Mouse (Mus musculus): ENCODE results near the gene Chchd6. TPM values are rescaled to one million over a fixed set of nuclear protein-coding genes. Genes with fewer than 3 reads are reported as not detected.

The Chchd6 gene
- polyA plus RNA-seq, 1 experiment from 2014 or later, result 91.4 TPM

DNA sequence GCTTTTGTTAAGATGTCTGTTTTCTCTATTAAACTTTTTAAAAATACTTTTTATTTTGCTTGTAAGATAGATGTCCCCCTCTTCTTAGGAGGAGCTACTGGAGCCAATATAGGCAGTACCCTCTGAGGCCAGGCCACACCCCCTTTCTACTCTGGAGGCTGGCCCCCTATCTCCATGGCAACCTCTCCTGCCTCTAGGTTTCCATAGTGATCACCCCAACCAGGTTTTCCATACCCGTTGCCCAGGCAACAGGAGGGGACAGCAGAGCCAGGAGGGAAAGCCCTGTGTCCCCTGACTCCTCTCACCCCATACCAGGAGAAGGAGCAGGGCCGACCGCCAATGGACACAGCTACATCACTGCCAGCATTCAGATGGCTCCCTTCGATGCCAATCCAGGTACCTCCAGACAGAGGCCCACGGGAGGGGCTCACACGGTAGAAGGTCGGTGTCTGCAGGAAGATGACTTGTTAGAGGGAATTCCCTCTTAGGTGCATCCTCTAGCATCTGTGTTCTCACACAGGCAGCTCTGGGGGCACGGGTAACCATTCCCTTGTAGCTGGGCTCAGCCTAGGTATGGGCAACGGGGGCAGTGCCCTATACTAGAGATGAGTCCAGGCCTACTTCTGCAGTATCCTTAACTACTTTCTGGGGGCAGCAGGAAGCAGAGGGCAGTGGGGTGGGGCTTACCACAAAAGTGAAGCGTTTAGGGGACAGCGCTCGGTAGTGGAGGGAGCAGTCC is 261.3 kb downstream of the Chchd6 start:
- H3K27me3 ChIP-seq (ENCODE audit: low read depth, poor library complexity, severe bottlenecking), result no peaks in the 10 kb centered on the region
- H3K36me3 ChIP-seq, result peaks cover 98% of the 10 kb centered on the region
- WGBS, result 57% methylated on average over 12 of the region's 12 CpGs
- H3K27ac ChIP-seq (replicated peaks), result peak overlapping the region; percentile 80
- DNase-seq (ENCODE audit: low spot score), result peak; percentile 92
- no peaks in the 10 kb centered on the region for H3K9me3 ChIP-seq (replicated peaks)
- peak overlapping the region; percentile 22; the same call in 1 of the 2 replicates for H3K4me3 ChIP-seq
- H3K4me1 ChIP-seq, result peaks cover 51% of the 10 kb centered on the region

Other genes starting within 250 kb of the Chchd6 start
- gene Plxna1, start 233.0 kb downstream of the Chchd6 start, polyA plus RNA-seq (2016; fragmentation: Nextera tagmentation; extraction: Ambion mirVana), result 24.3 and 30.4 TPM in 2 replicates
- gene Txnrd3, start 48.3 kb upstream of the Chchd6 start, polyA plus RNA-seq (2016; fragmentation: Nextera tagmentation; extraction: Ambion mirVana), result 10.1 and 13.1 TPM in 2 replicates
- not detected in 2 replicates for gene Vmn1r40, start 111.9 kb upstream of the Chchd6 start, polyA plus RNA-seq (2016; fragmentation: Nextera tagmentation; extraction: Ambion mirVana)
- gene Vmn1r41, start 145.1 kb upstream of the Chchd6 start, polyA plus RNA-seq (2016; fragmentation: Nextera tagmentation; extraction: Ambion mirVana), result not detected in 2 replicates